Mouse (Mus musculus) MEL (cell line): ENCODE data around the gene Ankrd52. TPM values are rescaled to one million over a fixed set of nuclear protein-coding genes. Genes with fewer than 3 reads are reported as not detected.

Source experiments
- DNase-seq: peaks from one replicate; pipeline ENCODE4 v3.0.0; 2011; ENCODE audit warnings: low read depth, low spot score
- H3K27ac ChIP-seq: 2 replicates; pipeline ENCODE4 v1.5.1; 2012; ENCODE audit warnings: low read depth, mild to moderate bottlenecking, control low read depth, low read length, moderate library complexity; ENCODE audit not compliant: control insufficient read depth
- H3K27me3 ChIP-seq, 2 experiments: fragments of 150-350 bp in 1 of 2; sonication (generic) in 1 of 2; 2 replicates each; pipeline ENCODE4 v1.6.1; 2012; ENCODE audit warnings: low read length in 2 of 2, mild to moderate bottlenecking in 2 of 2, improper control_type of control experiment in 1 of 2, moderate library complexity in 1 of 2; ENCODE audit not compliant: insufficient read depth in 2 of 2, control insufficient read depth in 1 of 2
- H3K36me3 ChIP-seq, 2 experiments: 2 replicates each; pipeline ENCODE4 v1.6.1; 2012 to 2014; ENCODE audit warnings: low read length in 2 of 2, improper control_type of control experiment in 1 of 2, inconsistent platforms in 1 of 2, mild to moderate bottlenecking in 1 of 2; ENCODE audit not compliant: insufficient read depth in 2 of 2, control insufficient read depth in 1 of 2
- H3K4me1 ChIP-seq, 2 experiments: fragments of 150-350 bp in 1 of 2; sonication (generic) in 1 of 2; 2 replicates each; pipeline ENCODE4 v1.6.1; 2012; ENCODE audit warnings: low read length in 2 of 2, improper control_type of control experiment in 1 of 2, mild to moderate bottlenecking in 1 of 2; ENCODE audit not compliant: insufficient read depth in 2 of 2, control insufficient read depth in 1 of 2
- H3K4me3 ChIP-seq, 2 experiments: fragments of 150-350 bp in 1 of 2; sonication (generic) in 1 of 2; 2 replicates each; pipeline ENCODE4 v1.5.1; 2012; ENCODE audit warnings: low read depth in 2 of 2, low read length in 2 of 2, mild to moderate bottlenecking in 2 of 2, moderate library complexity in 2 of 2, control low read depth in 1 of 2, improper control_type of control experiment in 1 of 2; ENCODE audit not compliant: control insufficient read depth in 1 of 2, insufficient read depth in 1 of 2
- H3K79me2 ChIP-seq: 2 replicates; pipeline ENCODE4 v1.6.1; 2012; ENCODE audit warnings: mild to moderate bottlenecking, low read length, moderate library complexity; ENCODE audit not compliant: control insufficient read depth, poor library complexity, insufficient read depth
- H3K9ac ChIP-seq: 2 replicates; pipeline ENCODE4 v1.6.1; 2012; ENCODE audit warnings: low read depth, mild to moderate bottlenecking, control low read depth, low read length, moderate library complexity; ENCODE audit not compliant: control insufficient read depth, poor library complexity, severe bottlenecking
- H3K9me3 ChIP-seq: fragments of 150-350 bp; sonication (generic); replicated peaks from 2 replicates; pipeline ENCODE4 v1.6.1; 2012; ENCODE audit warnings: mild to moderate bottlenecking, low read length, improper control_type of control experiment, moderate library complexity; ENCODE audit not compliant: insufficient read depth
- CHD1 ChIP-seq: IDR thresholded peaks from 2 replicates; pipeline ENCODE4 v1.6.1; 2012; ENCODE audit warnings: low read depth, mild to moderate bottlenecking, inconsistent platforms, low read length, improper control_type of control experiment
- CHD2 ChIP-seq: IDR thresholded peaks from 2 replicates; pipeline ENCODE4 v1.6.1; 2011; ENCODE audit warnings: low read length, improper control_type of control experiment
- CTCF ChIP-seq, 3 experiments: IDR thresholded peaks in 2 of 3; conservative IDR thresholded peaks in 1 of 3; 2 replicates each; pipeline ENCODE4 v1.5.1; 2011 to 2012; ENCODE audit warnings: low read length in 3 of 3, low read depth in 2 of 3, mild to moderate bottlenecking in 2 of 3, improper control_type of control experiment in 1 of 3, inconsistent platforms in 1 of 3, mixed read lengths in 1 of 3, moderate library complexity in 1 of 3; ENCODE audit not compliant: control insufficient read depth in 1 of 3, insufficient read depth in 1 of 3, poor library complexity in 1 of 3, severe bottlenecking in 1 of 3
- ELF1 ChIP-seq: IDR thresholded peaks from 2 replicates; pipeline ENCODE4 v1.6.1; 2014; ENCODE audit warnings: low read depth, mild to moderate bottlenecking, inconsistent platforms, low read length, improper control_type of control experiment, moderate library complexity
- ETS1 ChIP-seq: IDR thresholded peaks from 2 replicates; pipeline ENCODE4 v1.6.1; 2012; ENCODE audit warnings: low read depth, mild to moderate bottlenecking, inconsistent platforms, low read length, improper control_type of control experiment, moderate library complexity
- GABPA ChIP-seq: IDR thresholded peaks from 2 replicates; pipeline ENCODE4 v1.6.1; 2012; ENCODE audit warnings: low read depth, mild to moderate bottlenecking, inconsistent platforms, low read length, improper control_type of control experiment, moderate library complexity
- GATA1 ChIP-seq: IDR thresholded peaks from 2 replicates; pipeline ENCODE4 v1.6.1; 2011; ENCODE audit warnings: low read depth, low read length, improper control_type of control experiment
- JUND ChIP-seq: IDR thresholded peaks from 2 replicates; pipeline ENCODE4 v1.6.1; 2011; ENCODE audit warnings: low read depth, mild to moderate bottlenecking, improper control_type of control experiment, low read length
- KAT2A ChIP-seq: conservative IDR thresholded peaks from 2 replicates; pipeline ENCODE4 v1.6.1; 2012; ENCODE audit warnings: low read depth, low read length, improper control_type of control experiment, inconsistent platforms
- MAFK ChIP-seq: IDR thresholded peaks from 2 replicates; pipeline ENCODE4 v1.6.1; 2011; ENCODE audit warnings: low read depth, mild to moderate bottlenecking, low read length, improper control_type of control experiment, borderline replicate concordance
- MAZ ChIP-seq: IDR thresholded peaks from 2 replicates; pipeline ENCODE4 v1.6.1; 2012; ENCODE audit warnings: low read depth, mild to moderate bottlenecking, inconsistent platforms, low read length, improper control_type of control experiment
- MEF2A ChIP-seq: IDR thresholded peaks from 2 replicates; pipeline ENCODE4 v1.6.1; 2014; ENCODE audit warnings: low read depth, mild to moderate bottlenecking, inconsistent platforms, low read length, improper control_type of control experiment; ENCODE audit not compliant: poor library complexity, insufficient replicate concordance, severe bottlenecking; ENCODE audit errors: extremely low read depth
- MXI1 ChIP-seq: IDR thresholded peaks from 2 replicates; pipeline ENCODE4 v1.6.1; 2011; ENCODE audit warnings: mild to moderate bottlenecking, low read depth, low read length, improper control_type of control experiment
- MYB ChIP-seq: IDR thresholded peaks from 2 replicates; pipeline ENCODE4 v1.6.1; 2011; ENCODE audit warnings: mild to moderate bottlenecking, low read depth, low read length, improper control_type of control experiment
- MYC ChIP-seq: IDR thresholded peaks from 2 replicates; pipeline ENCODE4 v1.6.1; 2011; ENCODE audit warnings: low read depth, mild to moderate bottlenecking, low read length, improper control_type of control experiment, moderate library complexity
- NRF1 ChIP-seq: IDR thresholded peaks from 2 replicates; pipeline ENCODE4 v1.6.1; 2014; ENCODE audit warnings: low read depth, mild to moderate bottlenecking, inconsistent platforms, low read length, improper control_type of control experiment, moderate library complexity; ENCODE audit not compliant: poor library complexity, insufficient read depth, severe bottlenecking
- POLR2A ChIP-seq, 2 experiments: IDR thresholded peaks; 2 replicates each; pipeline ENCODE4 v1.6.1; 2011 to 2012; ENCODE audit warnings: low read length in 2 of 2, mild to moderate bottlenecking in 2 of 2, control low read depth in 1 of 2, improper control_type of control experiment in 1 of 2, low read depth in 1 of 2, moderate library complexity in 1 of 2; ENCODE audit not compliant: control insufficient read depth in 1 of 2, insufficient read depth in 1 of 2, poor library complexity in 1 of 2
- RAD21 ChIP-seq: IDR thresholded peaks from 2 replicates; pipeline ENCODE4 v1.6.1; 2011; ENCODE audit warnings: mild to moderate bottlenecking, low read depth, low read length, improper control_type of control experiment
- RCOR1 ChIP-seq: IDR thresholded peaks from 2 replicates; pipeline ENCODE4 v1.6.1; 2012; ENCODE audit warnings: low read depth, mild to moderate bottlenecking, inconsistent platforms, low read length, improper control_type of control experiment
- UBTF ChIP-seq: IDR thresholded peaks from 2 replicates; pipeline ENCODE4 v1.6.1; 2012; ENCODE audit warnings: low read depth, mild to moderate bottlenecking, inconsistent platforms, low read length, improper control_type of control experiment, moderate library complexity, borderline replicate concordance; ENCODE audit not compliant: insufficient read depth
- USF1 ChIP-seq: IDR thresholded peaks from 2 replicates; pipeline ENCODE4 v1.6.1; 2014; ENCODE audit warnings: low read depth, mild to moderate bottlenecking, inconsistent platforms, low read length, improper control_type of control experiment, moderate library complexity
- USF2 ChIP-seq, 2 experiments: IDR thresholded peaks; 2 replicates each; pipeline ENCODE4 v1.6.1; 2011 to 2012; ENCODE audit warnings: improper control_type of control experiment in 2 of 2, low read length in 2 of 2, borderline replicate concordance in 1 of 2, inconsistent platforms in 1 of 2, low read depth in 1 of 2, mild to moderate bottlenecking in 1 of 2; ENCODE audit not compliant: insufficient read depth in 1 of 2
- ZKSCAN1 ChIP-seq: IDR thresholded peaks from 2 replicates; pipeline ENCODE4 v1.6.1; 2012; ENCODE audit warnings: low read depth, mild to moderate bottlenecking, inconsistent platforms, low read length, improper control_type of control experiment, moderate library complexity
- ZMIZ1 ChIP-seq: IDR thresholded peaks from 2 replicates; pipeline ENCODE4 v1.6.1; 2012; ENCODE audit warnings: low read depth, mild to moderate bottlenecking, inconsistent platforms, low read length, improper control_type of control experiment, moderate library complexity
- polyA plus RNA-seq, 2 experiments: library from polyadenylated mRNA; stranded (reverse) in 1 of 2; unstranded in 1 of 2; fragments of >175 nt in 1 of 2; fragments of >200 nt in 1 of 2; gene quantifications; 2 replicates each; pipeline versions ENCODE4 v1.2.1 to v1.2.4; 2012; ENCODE audit warnings: low replicate concordance in 2 of 2, low read depth in 1 of 2; ENCODE audit not compliant: insufficient read length in 2 of 2, insufficient read depth in 1 of 2, missing spikeins in 1 of 2
- total RNA-seq: library from RNA; depleted of rRNA; stranded (reverse); fragments of 300-350 nt; gene quantifications from 2 replicates; pipeline ENCODE4 v1.2.3, GENCODE M21; 2012

The Ankrd52 gene
- total and polyA plus RNA-seq, 3 experiments: 9.5 to 39.9 TPM; not detected in 1

GRCm38 (mm10) chr10:128435186-128435823 lies 58.4 kb downstream of the Ankrd52 start:
- Histone ChIP-seq H3K4me3 (no peak overlapping the region), H3K27me3 (no peaks in the 10 kb centered on the region), H3K9me3 (no peaks in the 10 kb centered on the region), H3K27ac (no peak overlapping the region), H3K79me2 (no peaks in the 10 kb centered on the region), H3K4me1 (no peaks in the 10 kb centered on the region), H3K36me3 (peaks cover 0 to 19% of the 10 kb centered on the region in 2 experiments; a peak in 2 of 4 replicates), H3K9ac (no peak overlapping the region)
- TF ChIP-seq UBTF (no peak), MYB (no peak), ZMIZ1 (no peak), USF2 (IDR thresholded peaks at IDR 0.05; ENCODE audit: borderline replicate concordance in 1 of 2, insufficient read depth in 1 of 2, low read depth in 1 of 2, low read length in 2 of 2) (no peak), MYC (no peak), MXI1 (no peak), KAT2A (no peak), GATA1 (no peak), RCOR1 (no peak), ZKSCAN1 (no peak)
- no peak for DNase-seq

GRCm38 (mm10) chr10:128435873-128436272 lies 59.0 kb downstream of the Ankrd52 start:
- H3K4me3 ChIP-seq: no peak overlapping the region
- TF ChIP-seq MAZ (no peak), UBTF (no peak), POLR2A (IDR thresholded peaks at IDR 0.05; ENCODE audit: control insufficient read depth in 1 of 2, insufficient read depth in 1 of 2, low read depth in 1 of 2, low read length in 2 of 2, poor library complexity in 1 of 2) (no peak)
- no peaks in the 10 kb centered on the region for H3K79me2 ChIP-seq
- no peak overlapping the region for H3K9ac ChIP-seq
- H3K36me3 ChIP-seq: peaks cover 0 to 17% of the 10 kb centered on the region in 2 experiments; a peak in 2 of 4 replicates
- H3K9me3 ChIP-seq: no peaks in the 10 kb centered on the region
- no peak for DNase-seq
- H3K27ac ChIP-seq: no peak overlapping the region
- no peaks in the 10 kb centered on the region for H3K27me3 ChIP-seq
- no peaks in the 10 kb centered on the region for H3K4me1 ChIP-seq

DNA sequence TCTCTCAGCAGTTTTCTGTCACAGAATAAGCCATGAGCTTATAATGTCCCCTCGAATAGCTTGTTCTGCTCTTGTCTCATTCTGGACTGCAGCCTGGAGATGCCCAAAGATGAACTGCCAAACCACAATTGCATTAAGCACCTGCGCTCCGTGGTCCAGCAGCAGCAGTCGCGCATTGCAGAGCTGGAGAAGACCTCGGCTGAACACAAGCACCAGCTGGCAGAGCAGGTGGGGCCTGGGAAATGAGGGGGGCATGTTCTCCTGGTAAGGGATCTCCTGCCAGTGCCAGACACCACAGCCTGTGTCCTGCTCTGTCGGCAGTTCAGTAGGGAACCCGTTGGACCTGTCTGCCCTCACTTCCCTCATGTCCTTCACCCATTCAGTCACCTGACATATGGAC lies 59.5 kb downstream of the Ankrd52 start:
- Histone ChIP-seq H3K27me3 (no peaks in the 10 kb centered on the region), H3K79me2 (no peaks in the 10 kb centered on the region), H3K9me3 (no peaks in the 10 kb centered on the region), H3K36me3 (peaks cover 0 to 17% of the 10 kb centered on the region in 2 experiments; a peak in 2 of 4 replicates), H3K27ac (no peak overlapping the region), H3K4me3 (no peak overlapping the region), H3K9ac (no peak overlapping the region), H3K4me1 (no peaks in the 10 kb centered on the region)
- no peak for DNase-seq
- TF ChIP-seq RAD21: no peak
- TF ChIP-seq ETS1: no peak
- TF ChIP-seq ELF1: no peak
- TF ChIP-seq USF1: no peak
- TF ChIP-seq POLR2A (IDR thresholded peaks at IDR 0.05; ENCODE audit: control insufficient read depth in 1 of 2, insufficient read depth in 1 of 2, low read depth in 1 of 2, low read length in 2 of 2, poor library complexity in 1 of 2): no peak
- no peak for TF ChIP-seq CHD2
- TF ChIP-seq MEF2A: no peak
- no peak for TF ChIP-seq JUND
- no peak for TF ChIP-seq MAFK
- no peak for TF ChIP-seq CTCF (IDR thresholded peaks at IDR 0.05 in 2 of 3, conservative IDR thresholded peaks at IDR 0.05 in 1 of 3; ENCODE audit: control insufficient read depth in 1 of 3, insufficient read depth in 1 of 3, low read depth in 2 of 3, low read length in 3 of 3, poor library complexity in 1 of 3, severe bottlenecking in 1 of 3)
- TF ChIP-seq GABPA: no peak
- TF ChIP-seq MYB: no peak
- no peak for TF ChIP-seq NRF1
- no peak for TF ChIP-seq USF2 (IDR thresholded peaks at IDR 0.05; ENCODE audit: borderline replicate concordance in 1 of 2, insufficient read depth in 1 of 2, low read depth in 1 of 2, low read length in 2 of 2)
- no peak for TF ChIP-seq UBTF
- no peak for TF ChIP-seq CHD1
